Mouse (Mus musculus): Measurements from ENCODE around the gene Zfp654. TPM values are rescaled to one million over a fixed set of nuclear protein-coding genes. Genes with fewer than 3 reads are reported as not detected.
A peak's percentile ranks its signal among the peaks of the same experiment; 100 is the strongest.

Gene Zfp654
- 0.02 and 0.03 TPM in 2 replicates for polyA plus RNA-seq (2012)

- Histone ChIP-seq H3K4me3 (replicated peaks) (peak within 1 kb of the TSS; percentile 97), H3K36me3 (ENCODE audit: control insufficient read depth) (peaks cover 35% of the 10 kb centered on the region), H3K4me1 (ENCODE audit: control insufficient read depth) (peaks cover 30% of the 10 kb centered on the region), H3K27me3 (ENCODE audit: control insufficient read depth) (no peaks in the 10 kb centered on the region), H3K9me3 (ENCODE audit: control insufficient read depth, low read length) (no peaks in the 10 kb centered on the region)
- TF ChIP-seq TAL1 (IDR thresholded peaks at IDR 0.05; ENCODE audit: low read length) (no peak), GATA1 (IDR thresholded peaks at IDR 0.05; ENCODE audit: low read length) (no peak)
Measured at GRCm38 (mm10) chr16:64851563-64852362, at the start of gene Zfp654, which contains the start of gene Cggbp1. TSS of gene Zfp654 (minus strand) at chr16:64851652. TSS of gene Cggbp1 (plus strand) at chr16:64851996.

- Histone ChIP-seq H3K9me3 (ENCODE audit: control insufficient read depth, low read length) (no peaks in the 10 kb centered on the region), H3K4me3 (replicated peaks) (no peak overlapping the region), H3K36me3 (ENCODE audit: control insufficient read depth) (no peaks in the 10 kb centered on the region), H3K27me3 (ENCODE audit: control insufficient read depth) (no peaks in the 10 kb centered on the region), H3K4me1 (ENCODE audit: control insufficient read depth) (no peaks in the 10 kb centered on the region)
- no peak for TF ChIP-seq TAL1 (IDR thresholded peaks at IDR 0.05; ENCODE audit: low read length)
- no peak for TF ChIP-seq GATA1 (IDR thresholded peaks at IDR 0.05; ENCODE audit: low read length)
Measured at GRCm38 (mm10) chr16:64899084-64899483, 47.6 kb upstream of the Zfp654 start.

GRCm38 (mm10) chr16:64889496-64889895 is 38.0 kb upstream of the Zfp654 start:
- Histone ChIP-seq H3K4me1 (ENCODE audit: control insufficient read depth) (no peaks in the 10 kb centered on the region), H3K4me3 (replicated peaks) (no peak overlapping the region), H3K27me3 (ENCODE audit: control insufficient read depth) (no peaks in the 10 kb centered on the region), H3K36me3 (ENCODE audit: control insufficient read depth) (no peaks in the 10 kb centered on the region), H3K9me3 (ENCODE audit: control insufficient read depth, low read length) (peaks cover 9% of the 10 kb centered on the region)
- TF ChIP-seq TAL1 (IDR thresholded peaks at IDR 0.05; ENCODE audit: low read length) (no peak), GATA1 (IDR thresholded peaks at IDR 0.05; ENCODE audit: low read length) (no peak)

- no peaks in the 10 kb centered on the region for H3K36me3 ChIP-seq (ENCODE audit: control insufficient read depth)
- TF ChIP-seq GATA1 (IDR thresholded peaks at IDR 0.05; ENCODE audit: low read length) (no peak), TAL1 (IDR thresholded peaks at IDR 0.05; ENCODE audit: low read length) (no peak)
- no peaks in the 10 kb centered on the region for H3K4me1 ChIP-seq (ENCODE audit: control insufficient read depth)
- H3K9me3 ChIP-seq (ENCODE audit: control insufficient read depth, low read length), result peaks cover 9% of the 10 kb centered on the region
- H3K27me3 ChIP-seq (ENCODE audit: control insufficient read depth), result no peaks in the 10 kb centered on the region
- H3K4me3 ChIP-seq (replicated peaks), result no peak overlapping the region
Measured at GRCm38 (mm10) chr16:64885547-64885946, 34.1 kb upstream of the Zfp654 start.

- Histone ChIP-seq H3K4me3 (replicated peaks) (no peak overlapping the region), H3K9me3 (ENCODE audit: control insufficient read depth, low read length) (peaks cover 9% of the 10 kb centered on the region), H3K27me3 (ENCODE audit: control insufficient read depth) (no peaks in the 10 kb centered on the region), H3K36me3 (ENCODE audit: control insufficient read depth) (no peaks in the 10 kb centered on the region), H3K4me1 (ENCODE audit: control insufficient read depth) (no peaks in the 10 kb centered on the region)
- TF ChIP-seq GATA1 (IDR thresholded peaks at IDR 0.05; ENCODE audit: low read length) (no peak), TAL1 (IDR thresholded peaks at IDR 0.05; ENCODE audit: low read length) (no peak)
Measured at GRCm38 (mm10) chr16:64885142-64885541, 33.7 kb upstream of the Zfp654 start.

GRCm38 (mm10) chr16:64884420-64884838 is 33.0 kb upstream of the Zfp654 start:
- no peaks in the 10 kb centered on the region for H3K27me3 ChIP-seq (ENCODE audit: control insufficient read depth)
- H3K4me3 ChIP-seq (replicated peaks), result no peak overlapping the region
- H3K9me3 ChIP-seq (ENCODE audit: control insufficient read depth, low read length), result peaks cover 7% of the 10 kb centered on the region
- no peaks in the 10 kb centered on the region for H3K36me3 ChIP-seq (ENCODE audit: control insufficient read depth)
- TF ChIP-seq GATA1 (IDR thresholded peaks at IDR 0.05; ENCODE audit: low read length) (no peak), TAL1 (IDR thresholded peaks at IDR 0.05; ENCODE audit: low read length) (no peak)
- H3K4me1 ChIP-seq (ENCODE audit: control insufficient read depth), result no peaks in the 10 kb centered on the region

GRCm38 (mm10) chr16:64883896-64884295 is 32.4 kb upstream of the Zfp654 start:
- H3K4me1 ChIP-seq (ENCODE audit: control insufficient read depth), result no peaks in the 10 kb centered on the region
- H3K36me3 ChIP-seq (ENCODE audit: control insufficient read depth), result no peaks in the 10 kb centered on the region
- TF ChIP-seq TAL1 (IDR thresholded peaks at IDR 0.05; ENCODE audit: low read length) (no peak), GATA1 (IDR thresholded peaks at IDR 0.05; ENCODE audit: low read length) (no peak)
- no peak overlapping the region for H3K4me3 ChIP-seq (replicated peaks)
- no peaks in the 10 kb centered on the region for H3K27me3 ChIP-seq (ENCODE audit: control insufficient read depth)
- H3K9me3 ChIP-seq (ENCODE audit: control insufficient read depth, low read length), result peaks cover 4% of the 10 kb centered on the region

GRCm38 (mm10) chr16:64881442-64881841 is 30.0 kb upstream of the Zfp654 start:
- Histone ChIP-seq H3K27me3 (ENCODE audit: control insufficient read depth) (no peaks in the 10 kb centered on the region), H3K4me1 (ENCODE audit: control insufficient read depth) (no peaks in the 10 kb centered on the region), H3K36me3 (ENCODE audit: control insufficient read depth) (no peaks in the 10 kb centered on the region), H3K9me3 (ENCODE audit: control insufficient read depth, low read length) (no peaks in the 10 kb centered on the region), H3K4me3 (replicated peaks) (no peak overlapping the region)
- TF ChIP-seq GATA1 (IDR thresholded peaks at IDR 0.05; ENCODE audit: low read length), result no peak
- TF ChIP-seq TAL1 (IDR thresholded peaks at IDR 0.05; ENCODE audit: low read length), result no peak

GRCm38 (mm10) chr16:64880986-64881385 is 29.5 kb upstream of the Zfp654 start:
- Histone ChIP-seq H3K36me3 (ENCODE audit: control insufficient read depth) (no peaks in the 10 kb centered on the region), H3K9me3 (ENCODE audit: control insufficient read depth, low read length) (no peaks in the 10 kb centered on the region), H3K4me3 (replicated peaks) (no peak overlapping the region), H3K4me1 (ENCODE audit: control insufficient read depth) (no peaks in the 10 kb centered on the region), H3K27me3 (ENCODE audit: control insufficient read depth) (no peaks in the 10 kb centered on the region)
- TF ChIP-seq GATA1 (IDR thresholded peaks at IDR 0.05; ENCODE audit: low read length), result no peak
- TF ChIP-seq TAL1 (IDR thresholded peaks at IDR 0.05; ENCODE audit: low read length), result no peak

All from erythroblast, embryonic 14.5 days (primary cell).